Mouse (Mus musculus) left cerebral cortex, adult 9 months (tissue): ENCODE measurements at regions not wholly inside any gene's neighbourhood (a gene's known extent, or its start where the extent isn't known, plus 50 kb on each side); places are given as distances from the start of the nearest gene placed in this dataset.

Experiments used
- DNase-seq, 2 experiments: peaks; one replicate each; pipeline ENCODE4 v3.0.0; 2022; ENCODE audit warnings: low spot score in 2 of 2

DNA sequence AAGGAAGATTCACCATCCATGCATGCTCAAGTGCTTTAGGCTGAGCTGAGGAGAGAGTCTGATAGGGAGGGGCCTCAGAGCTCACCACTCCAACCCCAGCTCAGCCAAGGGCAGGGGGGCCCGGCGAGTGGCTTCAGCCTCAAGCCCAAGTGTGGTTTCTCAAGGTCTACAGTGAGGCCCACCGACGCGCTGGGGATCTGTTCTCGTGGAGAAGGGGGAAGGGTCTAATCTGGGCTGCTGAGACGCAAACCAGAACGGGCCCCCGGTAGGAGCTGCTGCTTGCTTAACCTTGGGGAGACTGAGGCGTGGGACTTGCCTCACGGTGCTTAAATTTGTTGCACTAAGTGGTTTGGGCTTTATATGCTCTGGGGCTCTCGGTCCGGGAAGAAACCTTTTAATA is 70.9 kb downstream of the Asb1 start:
- no peak for DNase-seq

DNA sequence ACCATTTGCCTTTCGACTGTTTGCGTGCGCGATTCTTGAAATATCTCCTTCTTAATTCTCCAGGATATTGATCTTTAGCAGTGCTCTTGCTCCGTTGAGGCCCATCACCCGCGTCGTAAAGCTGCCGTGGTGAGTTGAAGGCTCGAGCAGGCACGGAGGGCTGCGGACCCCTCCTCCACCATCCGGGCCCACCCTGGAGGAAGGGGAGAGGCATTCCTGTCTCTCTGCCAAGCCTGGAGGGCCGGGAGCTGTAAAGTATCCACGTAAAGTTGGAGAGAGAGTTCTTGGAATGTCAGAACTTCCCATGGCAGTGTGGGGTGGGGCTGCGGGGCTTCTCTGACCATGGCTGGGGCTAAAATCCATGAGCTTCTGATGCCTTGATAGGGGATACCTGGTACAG is 71.3 kb downstream of the Asb1 start:
- DNase-seq: no peak

DNA sequence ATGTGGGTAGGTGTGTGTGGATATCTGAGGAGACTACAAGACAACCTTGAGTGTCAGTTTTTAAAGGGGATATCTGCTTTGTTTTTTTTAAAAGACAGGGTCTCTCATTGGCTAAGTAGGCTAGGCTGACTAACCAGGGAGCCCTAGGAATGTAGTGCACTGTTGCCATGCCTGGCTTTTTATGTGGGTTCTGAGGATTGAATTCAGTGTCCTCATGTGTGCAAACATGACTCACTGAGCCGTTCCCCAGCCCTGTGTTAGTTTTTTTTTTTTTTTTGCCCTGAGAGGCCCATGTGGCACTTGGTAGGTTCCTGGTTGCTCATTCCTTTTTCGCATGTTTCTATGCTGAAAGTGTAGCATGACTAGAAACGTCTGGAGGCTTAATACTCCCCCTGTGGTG is 72.6 kb downstream of the Asb1 start:
- DNase-seq: no peak

DNA sequence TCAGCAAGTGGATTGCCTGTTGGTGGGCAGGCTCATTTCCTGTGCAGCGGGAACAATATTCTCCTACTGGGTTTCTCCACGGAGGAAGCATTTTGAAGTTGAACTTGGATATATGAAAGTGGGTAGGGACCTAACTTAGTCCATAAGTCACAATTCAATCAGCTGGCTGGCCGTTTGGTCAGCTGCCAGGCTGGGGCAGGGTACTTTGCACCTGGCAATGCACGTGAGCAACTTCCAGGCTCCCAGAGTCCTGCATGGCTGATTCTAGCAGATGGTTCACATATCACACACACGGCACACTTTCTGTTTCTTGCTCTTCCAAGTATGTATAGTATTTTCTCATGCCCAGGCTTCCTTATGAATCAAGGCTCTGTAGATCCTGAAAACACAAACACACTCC is 75.1 kb downstream of the Asb1 start:
- DNase-seq: no peak

DNA sequence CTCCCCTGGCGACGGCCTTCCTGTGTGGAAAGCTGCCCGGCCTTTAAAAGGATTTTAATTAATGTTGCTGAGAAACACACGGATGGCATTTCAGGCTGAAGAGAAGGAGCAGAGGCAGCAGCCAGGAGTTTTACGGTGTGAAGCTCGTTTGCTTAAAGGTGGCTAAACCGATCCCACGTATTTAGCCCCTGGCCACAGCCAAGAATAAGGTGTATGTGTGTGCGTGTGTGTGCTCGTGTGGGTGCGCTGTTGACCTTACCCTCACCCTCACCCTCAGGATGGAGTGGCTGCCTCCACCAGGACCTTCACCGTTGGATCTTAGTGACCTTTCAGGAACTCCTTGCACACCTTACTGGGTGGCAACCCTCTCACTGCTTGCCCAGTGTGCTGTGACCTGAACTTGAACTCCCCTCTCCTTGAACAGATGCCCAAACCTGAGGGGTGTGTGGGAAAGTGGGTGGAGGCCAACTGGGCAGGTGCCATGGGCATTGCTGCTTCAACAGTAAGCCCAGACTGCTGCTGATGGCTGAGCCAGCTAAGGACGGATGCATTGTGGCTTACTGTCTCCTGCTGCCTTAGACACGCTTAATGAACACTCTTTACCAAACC is 78.3 kb downstream of the Asb1 start:
- no peak for DNase-seq

DNA sequence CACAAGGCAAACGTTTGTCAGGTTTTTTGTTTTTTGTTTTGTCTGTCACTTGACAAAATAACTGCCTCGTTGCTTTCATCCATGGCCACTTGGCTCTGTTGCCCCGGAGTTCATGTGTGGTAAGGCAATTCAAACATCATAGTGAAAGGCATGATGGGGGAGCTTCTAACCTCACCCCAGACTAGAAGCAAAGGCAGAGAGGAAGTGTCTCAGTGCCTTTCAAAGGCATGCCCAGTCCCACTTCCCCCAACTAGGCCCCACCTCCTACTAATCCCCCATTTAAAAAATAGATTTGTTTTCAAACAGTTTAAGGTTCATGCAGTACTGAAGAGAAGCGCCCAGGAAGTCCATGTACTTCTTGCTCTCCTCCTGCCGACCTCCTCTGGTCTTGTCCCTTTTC is 80.8 kb downstream of the Asb1 start:
- DNase-seq: no peak

DNA sequence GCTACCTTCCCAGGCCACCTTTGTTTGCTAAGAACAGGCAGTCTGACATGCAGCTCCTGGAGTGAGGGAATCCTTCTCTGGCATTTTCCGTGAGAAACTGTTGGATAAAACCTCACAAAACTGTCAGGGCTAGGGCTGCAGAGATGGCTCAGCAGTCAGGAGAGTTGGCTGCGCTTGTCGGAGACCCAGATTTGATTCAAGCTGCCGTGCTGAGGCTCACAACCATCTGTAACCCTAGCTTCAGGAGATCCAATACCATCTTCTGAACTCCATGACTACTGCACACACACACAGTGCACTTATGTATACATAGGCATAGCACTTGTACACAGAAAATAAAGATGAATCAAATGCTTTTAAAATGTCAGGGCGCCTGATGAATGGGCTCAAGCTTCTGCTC is 82.5 kb downstream of the Asb1 start:
- no peak for DNase-seq

DNA sequence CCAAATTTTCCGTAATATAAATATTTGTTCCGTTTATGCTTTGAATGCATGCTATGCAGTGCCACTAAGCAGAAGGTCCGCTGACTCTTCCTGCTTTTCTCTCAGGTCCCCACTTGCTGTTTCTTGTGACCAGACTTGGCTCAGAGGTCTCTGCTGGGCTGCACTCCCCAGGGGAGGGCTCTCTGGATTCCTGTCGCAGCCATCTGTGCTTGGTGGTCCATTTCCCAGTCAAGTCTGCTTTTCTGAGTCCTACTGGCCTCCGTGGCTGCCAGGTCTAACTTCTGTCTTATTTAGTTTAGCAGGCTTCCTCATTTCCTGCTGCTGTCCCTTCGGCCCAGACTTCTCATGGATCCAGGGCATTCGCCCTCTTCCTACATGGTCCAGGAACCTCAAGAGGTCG is 83.7 kb downstream of the Asb1 start:
- no peak for DNase-seq

DNA sequence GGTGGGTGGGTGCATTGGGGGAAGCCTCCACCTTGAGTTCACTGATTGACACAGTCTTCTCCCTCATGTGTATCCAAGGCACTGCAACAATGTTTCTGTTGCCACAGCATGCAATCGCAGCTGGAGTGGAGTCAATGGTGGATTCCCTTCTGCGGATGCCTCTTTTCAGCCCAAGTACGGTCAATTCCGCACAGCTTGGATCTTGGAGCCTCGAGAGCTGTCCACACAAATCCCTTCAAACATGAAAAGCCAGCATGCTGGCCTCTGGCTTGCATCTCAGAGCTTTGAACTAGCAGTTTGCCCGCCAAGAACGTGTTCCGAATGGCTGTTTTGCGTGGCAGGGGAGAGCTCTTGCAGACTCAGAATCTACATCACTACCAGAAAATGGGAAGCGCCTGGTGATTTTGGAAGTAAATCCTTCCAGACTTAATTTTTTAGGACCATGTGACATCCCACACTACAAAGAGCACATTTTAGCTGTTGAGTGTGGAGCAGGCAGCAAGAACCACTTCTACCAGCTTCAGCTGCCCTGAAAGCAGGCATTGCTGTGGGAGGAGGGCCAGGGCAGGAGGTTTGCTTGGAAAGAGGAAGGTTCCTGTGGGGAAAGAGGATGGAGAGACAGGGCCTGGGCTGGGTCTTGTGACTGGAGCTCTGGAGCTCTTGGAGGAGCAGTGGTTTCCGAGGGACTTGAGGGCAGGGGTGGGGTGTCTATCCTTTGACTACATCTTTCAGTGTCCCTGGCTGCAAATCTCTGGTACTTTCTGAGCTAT is 84.4 kb downstream of the Asb1 start:
- DNase-seq: no peak

DNA sequence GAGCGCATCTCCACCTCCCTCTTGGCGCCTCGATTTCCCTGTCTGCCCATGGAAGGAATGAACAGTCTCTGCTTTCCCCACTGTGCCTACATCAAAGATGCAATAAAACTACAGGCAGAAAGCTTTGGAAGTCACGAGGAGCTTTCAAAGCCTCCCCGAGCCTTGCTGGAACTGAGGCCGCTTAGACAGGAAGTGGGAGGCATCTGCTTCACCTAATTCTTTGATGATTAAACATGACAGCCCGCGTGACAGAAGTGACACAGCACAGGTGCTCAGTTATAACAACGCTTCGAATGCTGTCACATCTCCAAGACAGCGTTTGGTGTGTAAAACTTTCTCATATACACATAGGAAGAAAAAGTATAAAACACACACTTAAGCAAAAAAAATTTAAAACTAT is 85.7 kb downstream of the Asb1 start:
- DNase-seq: no peak

DNA sequence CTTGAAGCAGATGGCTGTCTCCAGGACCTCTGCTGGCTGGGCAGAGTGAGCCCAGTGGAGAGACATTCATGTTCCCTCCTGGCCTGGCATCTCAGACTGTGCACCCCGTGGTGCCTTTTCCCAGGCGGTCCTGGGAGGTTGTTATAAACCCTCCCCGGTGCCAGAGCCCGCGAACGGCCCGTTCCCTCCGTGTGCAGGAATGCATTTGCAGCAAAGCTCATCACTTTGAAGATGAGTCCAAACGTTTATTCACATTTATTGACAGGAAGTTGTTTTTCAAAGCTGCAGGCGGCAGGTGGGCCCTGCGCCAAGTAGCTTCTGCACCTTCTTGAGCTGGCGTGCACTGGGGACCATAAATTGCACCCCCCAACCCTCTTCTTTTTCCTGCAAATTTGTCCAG is 89.9 kb downstream of the Asb1 start:
- no peak for DNase-seq

DNA sequence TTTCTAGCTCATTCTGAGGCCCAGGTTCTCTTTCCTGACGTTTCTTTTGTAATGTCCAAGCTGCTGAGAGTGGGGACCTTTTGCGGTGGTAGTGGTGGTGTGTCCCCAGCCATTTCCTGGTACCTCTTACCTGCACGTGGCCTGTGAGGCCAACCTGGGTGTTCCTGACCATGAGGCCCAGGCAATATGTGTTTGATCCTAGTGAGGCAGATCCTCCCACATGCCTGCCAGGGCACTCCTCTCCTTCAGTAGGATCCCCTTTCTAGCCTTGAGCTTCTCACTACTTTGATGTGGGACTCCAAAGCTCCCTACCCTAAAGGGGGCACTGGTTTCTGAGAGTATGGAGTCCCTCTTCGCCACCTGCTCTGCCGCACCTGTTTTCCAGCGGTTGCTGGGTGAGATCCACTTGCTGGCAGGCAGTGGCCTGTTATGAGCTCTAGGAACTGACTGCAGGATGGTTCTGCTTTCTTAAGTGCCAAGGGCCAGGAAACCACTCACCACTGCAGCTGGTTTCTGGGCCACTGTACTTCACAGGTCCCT is 90.6 kb downstream of the Asb1 start:
- no peak for DNase-seq

DNA sequence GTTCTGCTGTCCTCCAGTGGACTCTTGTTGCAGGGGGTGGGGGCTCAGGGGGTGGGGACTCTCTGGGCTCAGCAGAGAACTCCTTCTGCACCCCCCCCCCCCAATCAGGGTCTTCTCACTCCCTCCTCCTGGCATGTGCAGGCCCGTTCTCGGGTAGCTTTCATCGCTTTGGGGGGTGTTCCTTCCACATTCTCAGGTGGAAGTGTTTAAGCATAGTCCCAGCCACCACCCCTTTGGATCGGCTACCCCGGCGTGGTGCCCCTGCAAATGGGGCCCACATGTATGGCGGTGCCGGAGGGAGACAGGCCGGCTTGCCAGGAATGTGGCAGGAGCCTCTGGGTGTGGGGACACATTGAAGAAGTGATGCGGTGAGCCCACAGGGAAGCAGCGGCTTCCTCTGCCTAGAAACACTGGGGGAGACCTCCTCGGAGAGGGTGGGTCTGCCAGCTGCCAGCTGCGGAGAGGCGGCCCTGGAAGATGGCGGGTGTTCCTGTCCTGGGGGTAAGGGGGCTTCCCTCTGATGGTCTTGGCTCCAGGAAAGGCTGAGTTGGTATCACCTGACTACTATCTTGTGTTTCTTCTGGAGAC is 92.7 kb downstream of the Asb1 start:
- DNase-seq: no peak

DNA sequence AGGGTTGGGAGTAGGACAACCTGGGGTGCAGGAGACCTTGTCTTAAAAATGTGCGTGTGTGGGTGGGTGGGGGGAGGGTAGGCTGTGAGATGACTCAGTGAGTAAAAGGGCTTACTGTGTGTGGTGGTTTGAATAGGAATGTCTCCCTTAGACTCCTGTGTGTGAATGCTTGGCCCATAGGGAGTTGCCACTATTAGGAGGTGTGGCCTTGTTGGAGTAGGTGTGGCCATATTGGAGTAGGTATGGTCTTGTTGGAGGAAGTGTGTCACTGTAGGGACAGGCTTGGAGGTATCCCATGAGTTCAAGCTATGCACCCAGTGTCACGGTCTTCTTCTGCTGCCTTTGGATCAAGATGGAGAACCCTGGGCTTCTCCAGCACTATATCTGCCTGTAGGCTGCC is 96.2 kb downstream of the Asb1 start:
- no peak for DNase-seq

DNA sequence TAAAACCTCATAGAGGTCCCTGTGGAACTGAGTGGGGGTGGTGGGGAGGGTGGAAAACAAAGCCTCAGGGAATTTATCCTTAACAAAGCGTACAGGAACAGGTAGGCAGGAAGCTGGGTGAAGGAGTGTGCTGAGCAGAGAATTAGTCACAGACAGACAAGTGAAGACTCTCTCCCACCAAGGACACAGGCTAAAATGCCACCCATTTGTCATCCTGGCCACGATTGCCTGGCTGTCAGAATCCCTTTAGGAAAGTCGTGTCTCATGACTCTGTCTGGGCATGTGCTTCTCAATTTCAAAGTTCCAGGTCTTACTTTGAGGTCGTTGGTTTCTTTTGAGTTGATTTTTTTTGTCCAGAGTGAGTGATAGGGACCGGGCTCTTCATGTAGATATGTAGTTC is 100.2 kb downstream of the Asb1 start:
- DNase-seq: no peak

DNA sequence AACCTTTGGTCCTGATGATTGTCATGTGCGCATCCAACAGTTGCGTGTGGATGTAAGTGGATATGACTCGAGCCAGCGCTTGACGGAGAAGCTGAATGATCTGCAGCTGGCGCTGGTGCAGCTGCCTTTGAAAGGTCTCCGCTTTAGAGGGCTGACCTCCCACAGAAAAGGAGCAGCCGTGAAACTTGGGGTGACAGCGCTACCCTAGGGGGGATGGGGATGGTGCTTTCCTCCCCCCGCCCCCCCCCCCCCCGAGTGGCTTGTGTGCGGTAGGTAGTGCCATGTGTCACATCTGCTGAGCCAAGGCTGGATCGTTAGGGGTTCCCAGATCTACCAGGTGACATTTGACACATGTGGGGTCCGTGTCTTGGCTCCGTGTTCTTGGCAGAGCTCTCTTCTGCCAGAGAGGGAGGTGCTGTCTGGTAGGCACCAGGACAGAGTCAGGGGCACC is 118.7 kb downstream of the Asb1 start:
- DNase-seq: no peak

DNA sequence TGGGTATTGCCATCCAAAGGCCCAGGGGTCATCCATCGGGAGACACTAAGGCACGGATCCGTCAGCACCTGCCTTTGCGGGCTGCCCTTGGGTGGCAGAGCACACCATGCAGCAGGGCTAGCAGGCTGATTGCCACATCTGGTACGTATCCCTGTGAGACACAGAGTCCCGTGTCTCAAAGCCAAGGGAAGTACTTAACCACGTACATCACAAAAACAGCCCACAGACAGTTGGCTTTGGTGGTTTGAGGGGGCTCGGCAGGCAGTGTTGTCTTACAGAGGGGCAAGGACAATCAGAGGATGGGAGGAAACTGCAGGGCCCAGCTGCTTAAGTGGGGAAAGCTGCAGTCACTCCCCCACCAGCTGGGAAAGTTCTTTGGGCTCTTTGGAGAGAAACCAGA is 119.1 kb downstream of the Asb1 start:
- no peak for DNase-seq

DNA sequence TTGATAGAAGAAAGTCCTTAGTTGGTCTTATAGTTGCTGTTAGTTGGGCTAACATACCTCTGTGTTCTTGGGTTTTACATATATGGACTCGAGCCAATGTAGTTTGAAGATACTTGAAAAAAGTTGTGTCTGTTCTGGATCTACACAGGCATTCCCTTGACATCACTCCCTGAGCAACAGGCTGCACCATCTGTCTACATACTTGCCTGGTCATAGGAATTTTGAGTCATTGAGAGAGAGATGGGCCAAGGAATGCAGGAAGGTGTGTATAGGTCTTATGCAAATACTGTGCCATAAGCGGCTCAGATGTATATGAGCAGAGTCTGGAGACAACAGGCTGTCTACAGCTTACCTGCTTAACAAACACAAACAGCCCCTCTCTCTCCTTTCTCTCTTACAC is 122.9 kb downstream of the Asb1 start:
- DNase-seq: peak in 1 of 2 experiments; percentile 6

DNA sequence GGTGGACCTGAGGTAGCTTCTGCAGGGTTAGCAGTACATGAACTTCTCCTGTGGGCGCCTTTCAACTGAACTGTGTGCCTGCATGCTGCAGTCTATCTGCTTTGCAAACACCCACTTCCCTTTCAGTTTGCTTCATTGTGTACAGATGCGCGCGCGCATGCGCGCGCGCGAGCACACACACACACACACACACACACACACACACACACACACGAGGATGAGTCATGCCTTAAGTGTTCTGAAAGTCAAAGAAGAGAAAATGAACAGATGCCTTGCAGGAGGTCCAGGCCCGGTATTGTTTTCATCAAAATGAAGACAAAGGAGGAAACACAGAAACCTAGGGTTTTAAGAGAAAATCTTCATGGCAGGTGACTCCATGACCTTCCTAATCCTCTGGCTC is 124.3 kb downstream of the Asb1 start:
- DNase-seq: peak in 1 of 2 experiments; percentile 14

DNA sequence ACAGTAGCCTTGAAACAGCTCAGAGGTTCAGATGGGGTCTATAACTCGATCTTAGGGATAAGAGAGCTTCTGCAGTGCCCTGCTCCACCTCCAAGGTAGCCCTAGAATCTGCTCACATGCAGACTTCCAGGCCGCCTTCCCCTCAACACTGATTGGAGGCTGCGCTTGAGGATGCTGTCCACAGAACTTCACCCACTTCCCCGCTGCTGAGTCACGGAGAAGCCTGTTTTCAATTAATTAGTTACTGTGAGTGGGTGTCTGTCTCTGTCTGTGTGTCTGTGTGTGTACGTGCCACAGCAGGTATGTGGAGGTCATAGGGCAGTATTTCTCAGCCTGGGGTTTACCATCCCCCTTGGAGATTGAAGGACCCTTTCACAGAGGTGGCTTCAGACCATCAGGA is 128.2 kb downstream of the Asb1 start:
- no peak for DNase-seq

DNA sequence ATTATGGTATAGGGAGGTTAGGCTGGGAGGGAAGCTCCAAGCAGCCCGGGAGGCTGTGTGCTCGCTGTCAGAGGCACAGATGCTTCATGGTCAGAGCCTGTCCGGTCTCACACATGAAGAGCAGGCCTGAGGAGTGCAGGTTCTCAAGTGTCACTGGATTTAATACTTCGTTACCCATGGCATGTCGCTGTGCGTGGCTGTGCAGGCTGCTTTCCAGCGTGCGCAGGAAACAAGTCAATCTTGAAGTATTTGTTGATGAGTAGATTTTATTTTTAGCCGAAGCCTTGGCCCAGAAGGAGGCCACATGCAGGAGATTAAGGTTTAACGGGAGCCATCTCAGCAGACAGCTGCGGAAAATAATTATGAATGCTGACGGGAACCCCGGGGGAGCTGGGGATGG is 130.3 kb upstream of the Twist2 start:
- no peak for DNase-seq

DNA sequence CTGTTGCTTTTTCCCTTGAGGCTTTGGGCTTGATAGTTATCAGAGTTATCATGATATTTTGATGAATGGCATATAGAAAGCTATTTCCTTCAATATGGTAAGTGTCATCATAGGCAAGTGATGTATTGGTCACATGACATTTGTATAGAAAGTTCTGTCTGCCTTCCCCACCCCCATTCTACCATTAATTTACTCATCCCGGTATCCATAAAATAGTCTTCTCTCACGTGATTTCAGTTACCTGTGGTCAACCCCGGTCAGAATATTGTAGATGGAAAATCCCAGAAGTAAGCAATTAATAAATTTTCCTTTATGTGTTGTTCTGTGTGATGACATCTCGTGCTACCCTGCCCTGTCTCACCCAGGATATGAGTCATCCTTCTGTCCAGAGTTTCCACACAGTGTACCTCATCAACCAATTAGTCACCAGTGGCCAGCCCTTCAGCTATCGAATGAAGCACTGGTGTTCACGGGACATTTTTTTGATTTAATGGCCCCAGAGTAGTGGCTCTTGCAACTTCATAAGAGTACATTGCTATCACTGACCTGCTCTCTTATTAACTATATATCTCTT is 127.1 kb upstream of the Twist2 start:
- DNase-seq: no peak

DNA sequence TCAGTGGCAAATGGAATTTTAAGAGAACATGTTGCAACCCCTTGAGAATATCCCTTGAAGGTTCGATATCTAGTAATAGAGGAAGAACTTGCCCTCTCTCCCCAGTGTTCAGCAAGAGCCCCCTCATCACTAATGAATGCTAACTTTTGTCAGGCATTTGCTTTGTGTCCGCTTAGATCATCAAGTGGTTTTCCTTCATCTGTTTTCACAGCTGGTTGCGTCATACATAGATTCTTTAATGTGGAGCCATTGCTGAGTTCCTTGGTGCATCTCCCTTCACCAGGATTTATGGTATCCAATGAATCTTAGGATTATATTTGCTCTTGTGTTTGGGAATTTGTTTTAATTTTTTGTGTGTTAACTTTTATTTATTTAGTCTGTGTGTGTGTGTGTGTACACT is 124.2 kb upstream of the Twist2 start:
- no peak for DNase-seq
